Mouse (Mus musculus) hindbrain, embryonic 10.5 days (tissue): ENCODE results near the gene Gm28308. TPM values are rescaled to one million over a fixed set of nuclear protein-coding genes. Genes with fewer than 3 reads are reported as not detected.

Experiments
- DNase-seq: peaks from one replicate; pipeline ENCODE4 v3.0.0-alpha.2; 2017; ENCODE audit warnings: low spot score
- H3K27ac ChIP-seq: fragments of 300-500 bp; sonication (generic); 2 replicates; pipeline ENCODE4 v1.5.1; 2016; ENCODE audit warnings: mild to moderate bottlenecking, moderate library complexity
- H3K27me3 ChIP-seq: fragments of 300-500 bp; sonication (generic); 2 replicates; pipeline ENCODE4 v1.6.1; 2016; ENCODE audit warnings: mild to moderate bottlenecking; ENCODE audit not compliant: poor library complexity, insufficient read depth, severe bottlenecking
- H3K36me3 ChIP-seq: fragments of 300-500 bp; sonication (generic); 2 replicates; pipeline ENCODE4 v1.6.1; 2016; ENCODE audit warnings: mild to moderate bottlenecking, moderate library complexity
- H3K4me1 ChIP-seq: fragments of 300-500 bp; sonication (generic); replicated peaks from 2 replicates; pipeline ENCODE4 v1.6.1; 2016; ENCODE audit warnings: mild to moderate bottlenecking
- H3K4me3 ChIP-seq: fragments of 300-500 bp; sonication (generic); 2 replicates; pipeline ENCODE4 v1.5.1; 2016; ENCODE audit warnings: mild to moderate bottlenecking, moderate library complexity
- H3K9me3 ChIP-seq: fragments of 300-500 bp; sonication (generic); 2 replicates; pipeline ENCODE4 v1.6.1; 2016; ENCODE audit warnings: mild to moderate bottlenecking, moderate library complexity
- WGBS: fragments of 180-500 bp; shearing (Covaris S2); methylation state at CpG from one replicate; pipeline ENCODE4 v1.1.7; 2016; 5-methylcytosine and 5-hydroxymethylcytosine counted together
- polyA plus RNA-seq: library from polyadenylated mRNA; unstranded; fragments of >200 nt; fragmentation: Nextera tagmentation; extraction: Ambion mirVana; gene quantifications from 2 replicates; pipeline ENCODE4 v1.2.1, GENCODE M21; 2016

The Gm28308 gene
- polyA plus RNA-seq, 1 experiment from 2014 or later = not detected

DNA sequence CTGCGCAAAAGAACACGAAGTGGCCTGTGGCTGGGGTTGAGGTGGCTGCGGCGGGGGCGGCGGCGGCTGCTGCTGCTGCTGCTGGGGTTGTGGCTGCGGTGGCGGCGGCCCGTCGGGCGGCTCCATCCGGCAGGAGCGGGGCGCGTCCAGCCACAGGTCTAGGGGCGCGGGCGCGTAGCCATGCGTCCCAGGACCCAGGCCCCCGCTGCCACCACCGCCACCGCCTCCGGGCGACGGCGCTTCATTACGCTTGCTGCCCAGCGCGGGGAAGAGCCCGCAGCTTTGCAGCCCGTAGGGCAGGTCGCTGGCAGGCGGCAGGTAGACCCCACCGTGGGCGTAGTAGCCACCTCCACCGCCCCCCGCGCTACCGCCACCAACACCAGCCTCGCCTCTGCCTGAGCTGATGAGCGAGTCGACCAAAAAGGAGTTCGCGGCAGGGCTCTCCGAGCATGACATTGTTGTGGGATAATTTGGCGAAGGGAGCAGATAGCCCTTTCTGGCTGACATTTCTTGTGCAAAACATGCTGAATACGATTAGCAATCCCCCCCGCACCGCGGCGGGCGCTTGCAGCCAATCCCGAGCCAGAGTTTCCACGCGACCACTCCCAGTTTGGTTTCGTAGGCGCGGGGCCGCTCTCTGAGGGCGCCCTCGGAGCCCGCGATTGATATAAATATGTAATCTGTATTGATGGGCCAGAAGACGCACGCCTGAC, 21.4 kb upstream of the Gm28308 start:
- peaks cover 12% of the 10 kb centered on the region for H3K4me1 ChIP-seq
- no peak overlapping the region for H3K4me3 ChIP-seq
- H3K36me3 ChIP-seq = no peaks in the 10 kb centered on the region
- H3K27ac ChIP-seq = no peak overlapping the region
- DNase-seq = no peak
- WGBS = 2% methylated on average over 68 of the region's 68 CpGs
- H3K9me3 ChIP-seq = no peaks in the 10 kb centered on the region
- peaks cover 100% of the 10 kb centered on the region for H3K27me3 ChIP-seq

DNA sequence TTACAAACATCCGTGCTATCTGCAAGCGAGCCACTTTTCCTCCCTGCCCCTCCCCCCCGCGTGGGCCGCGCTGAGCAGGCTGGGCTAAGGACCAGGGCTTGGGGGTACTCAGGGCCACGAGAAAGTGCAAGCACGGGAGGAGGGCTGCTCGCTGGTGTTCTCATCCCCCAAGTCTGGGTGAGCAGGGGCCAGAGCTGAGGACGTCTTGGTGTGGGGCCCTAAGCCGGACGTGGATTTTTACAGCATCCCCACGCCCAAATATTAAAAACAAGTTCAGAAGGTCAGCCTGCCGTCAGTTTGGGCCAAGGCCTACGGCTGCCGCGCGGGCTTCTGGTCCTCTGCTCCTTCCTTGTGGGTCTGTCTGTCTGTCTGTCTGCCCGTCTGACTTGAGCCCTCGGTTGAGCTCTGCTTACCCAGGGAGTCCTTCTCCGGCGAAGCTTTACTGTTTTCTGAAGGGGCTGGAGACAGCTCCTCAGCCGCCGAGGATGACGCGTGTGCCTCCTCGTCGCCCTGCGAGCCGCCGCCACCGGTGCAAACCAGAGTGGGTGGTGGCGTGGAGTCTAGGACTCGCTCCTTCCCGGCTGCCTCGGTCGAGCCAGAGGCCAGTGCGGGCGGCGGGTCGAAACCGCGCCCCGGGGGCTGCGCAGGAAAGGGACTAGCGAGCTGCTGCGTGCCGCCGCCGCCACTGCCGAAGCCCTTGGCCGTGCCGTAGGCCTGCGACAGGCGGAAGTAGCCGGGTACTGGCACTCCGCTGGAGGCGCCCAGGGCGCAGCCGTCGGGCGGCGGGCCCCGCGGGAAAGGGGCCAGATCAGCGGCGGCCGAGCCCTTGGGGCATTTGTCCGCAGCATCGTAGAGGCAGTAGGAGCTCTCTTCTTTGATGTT, 20.6 kb upstream of the Gm28308 start:
- no peak for DNase-seq
- Histone ChIP-seq H3K27ac (no peak overlapping the region), H3K4me1 (peaks cover 12% of the 10 kb centered on the region), H3K27me3 (peaks cover 100% of the 10 kb centered on the region), H3K36me3 (no peaks in the 10 kb centered on the region), H3K9me3 (no peaks in the 10 kb centered on the region), H3K4me3 (no peak overlapping the region)
- 1% methylated on average over 70 of the region's 70 CpGs for WGBS

DNA sequence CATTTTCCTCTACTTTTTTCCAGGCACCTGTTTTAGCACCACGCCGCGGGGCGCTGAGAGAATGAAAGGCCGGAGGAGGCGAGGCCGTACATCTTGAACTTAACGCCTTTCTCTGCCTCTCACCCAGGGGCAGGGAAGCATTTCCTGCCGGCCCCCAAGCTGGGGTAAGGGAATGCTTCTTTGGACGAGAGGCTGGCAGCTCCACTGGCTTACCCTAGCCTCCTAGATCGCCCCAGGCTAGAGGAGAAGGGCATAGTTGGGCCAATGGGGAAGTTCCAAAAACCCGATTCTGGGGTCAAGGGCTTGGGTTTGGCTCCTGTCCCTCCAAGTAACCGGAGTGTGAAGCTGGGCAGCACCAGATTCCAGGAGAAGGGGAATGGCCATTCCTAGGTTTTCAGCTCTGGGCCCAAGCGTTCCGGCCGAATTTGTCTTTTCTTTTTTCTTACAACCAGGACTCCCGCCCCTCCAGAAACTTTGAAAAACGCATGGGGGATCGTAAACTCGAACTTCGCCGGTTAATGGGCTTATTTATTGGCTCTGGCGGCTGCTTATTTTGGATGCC, 19.9 kb upstream of the Gm28308 start:
- no peaks in the 10 kb centered on the region for H3K36me3 ChIP-seq
- peaks cover 12% of the 10 kb centered on the region for H3K4me1 ChIP-seq
- no peaks in the 10 kb centered on the region for H3K9me3 ChIP-seq
- no peak overlapping the region for H3K27ac ChIP-seq
- H3K27me3 ChIP-seq = peaks cover 100% of the 10 kb centered on the region
- no peak for DNase-seq
- H3K4me3 ChIP-seq = no peak overlapping the region
- WGBS = 1% methylated on average over 23 of the region's 23 CpGs

DNA sequence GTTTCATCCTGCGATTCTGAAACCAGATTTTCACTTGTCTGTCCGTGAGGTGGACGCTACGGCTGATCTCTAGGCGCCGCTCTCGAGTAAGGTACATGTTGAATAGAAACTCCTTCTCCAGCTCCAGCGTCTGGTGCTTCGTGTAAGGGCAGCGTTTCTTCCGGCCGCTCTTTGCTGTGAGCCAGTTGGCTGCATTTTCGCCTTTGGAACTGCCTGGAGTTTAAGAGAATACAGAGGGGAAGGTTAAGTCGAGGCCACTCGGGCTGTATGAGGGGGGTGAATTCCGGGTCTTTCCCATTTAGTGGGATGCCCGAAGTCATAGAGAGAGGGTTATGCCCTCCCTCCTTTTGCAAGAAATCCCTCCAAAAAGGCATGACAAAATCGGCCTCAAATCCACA, 19.4 kb upstream of the Gm28308 start:
- H3K27ac ChIP-seq = no peak overlapping the region
- H3K27me3 ChIP-seq = peaks cover 100% of the 10 kb centered on the region
- H3K4me1 ChIP-seq = peaks cover 12% of the 10 kb centered on the region
- under 1% methylated on average over 18 of the region's 18 CpGs for WGBS
- H3K36me3 ChIP-seq = no peaks in the 10 kb centered on the region
- no peak overlapping the region for H3K4me3 ChIP-seq
- DNase-seq = no peak
- no peaks in the 10 kb centered on the region for H3K9me3 ChIP-seq

DNA sequence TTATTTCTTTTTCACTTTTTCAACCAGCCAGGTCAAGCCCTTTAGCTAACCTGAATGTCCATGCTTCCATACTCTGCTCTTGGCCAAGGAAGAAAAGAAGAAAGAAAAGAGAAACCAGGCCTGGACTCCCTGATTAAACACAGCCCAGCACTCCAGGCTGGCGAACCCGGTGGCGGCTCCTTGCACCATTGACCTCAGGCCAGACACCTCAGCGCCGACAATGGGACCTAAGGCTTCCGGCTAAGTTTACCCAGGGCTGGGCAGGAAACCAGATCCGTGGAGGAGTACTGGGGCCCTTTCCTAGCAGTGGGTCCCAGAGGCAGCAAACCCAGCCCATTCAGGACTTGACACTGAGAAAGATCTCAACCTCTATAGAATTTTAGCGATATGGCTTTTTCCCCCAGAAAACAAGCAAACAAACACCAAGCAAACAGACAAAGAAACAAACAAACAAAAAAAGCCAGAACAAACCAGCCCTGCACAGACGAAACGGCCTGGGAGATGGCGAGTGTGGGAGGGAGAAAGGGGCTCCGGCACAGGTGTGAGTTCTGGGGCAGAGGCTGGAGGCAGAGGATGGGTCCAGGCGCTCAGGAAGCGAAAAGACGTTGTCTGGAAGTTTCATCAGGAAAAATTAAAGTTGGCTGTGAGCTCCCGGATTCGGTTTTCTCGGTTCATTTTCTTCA, 18.9 kb upstream of the Gm28308 start:
- 2% methylated on average over 18 of the region's 18 CpGs for WGBS
- peaks cover 100% of the 10 kb centered on the region for H3K27me3 ChIP-seq
- no peak overlapping the region for H3K27ac ChIP-seq
- no peak for DNase-seq
- H3K36me3 ChIP-seq = no peaks in the 10 kb centered on the region
- H3K4me3 ChIP-seq = no peak overlapping the region
- H3K9me3 ChIP-seq = no peaks in the 10 kb centered on the region
- peaks cover 12% of the 10 kb centered on the region for H3K4me1 ChIP-seq

DNA sequence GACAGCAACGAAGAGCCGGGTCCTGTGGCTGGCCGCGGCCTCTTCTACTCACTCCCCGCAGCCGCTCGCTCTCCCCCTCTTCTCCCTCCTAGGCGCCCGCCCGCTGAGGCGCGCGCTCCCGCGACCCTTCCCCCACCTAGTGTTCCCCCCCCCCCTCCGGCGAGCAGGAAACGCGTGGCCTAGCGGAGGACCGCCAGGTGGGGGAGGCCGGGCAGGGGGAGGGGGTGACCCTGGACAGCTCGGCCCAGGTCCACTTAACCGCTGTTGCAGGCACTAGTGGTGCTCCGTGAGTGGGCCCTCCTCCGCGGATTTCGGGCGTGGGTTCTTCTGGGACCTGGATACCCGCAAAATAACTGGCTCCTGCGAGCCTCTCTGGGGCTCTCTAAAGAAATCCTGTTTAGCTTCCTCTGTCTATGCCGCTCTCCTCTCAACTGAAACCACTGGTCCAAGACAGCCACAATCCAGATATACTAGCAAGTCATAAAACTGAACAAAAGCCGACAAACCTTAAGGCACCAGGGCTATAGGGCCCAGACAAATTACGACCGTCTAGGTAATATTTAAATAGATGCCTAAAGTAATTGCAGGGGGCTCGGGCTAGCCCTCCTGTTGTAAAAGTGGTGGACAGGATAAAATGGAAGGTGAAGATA, 17.5 kb upstream of the Gm28308 start, which contains the start of gene Hoxa9:
Hoxa9 (minus strand) TSS at position 574 of the 650 bp plus-strand sequence.
- 1% methylated on average over 29 of the region's 36 CpGs for WGBS
- no peak within 1 kb of the TSS for H3K4me3 ChIP-seq
- DNase-seq = no peak
- no peaks in the 10 kb centered on the region for H3K9me3 ChIP-seq
- H3K36me3 ChIP-seq = no peaks in the 10 kb centered on the region
- H3K27ac ChIP-seq = no peak within 1 kb of the TSS
- peaks cover 16% of the 10 kb centered on the region for H3K4me1 ChIP-seq
- H3K27me3 ChIP-seq = peaks cover 100% of the 10 kb centered on the region

DNA sequence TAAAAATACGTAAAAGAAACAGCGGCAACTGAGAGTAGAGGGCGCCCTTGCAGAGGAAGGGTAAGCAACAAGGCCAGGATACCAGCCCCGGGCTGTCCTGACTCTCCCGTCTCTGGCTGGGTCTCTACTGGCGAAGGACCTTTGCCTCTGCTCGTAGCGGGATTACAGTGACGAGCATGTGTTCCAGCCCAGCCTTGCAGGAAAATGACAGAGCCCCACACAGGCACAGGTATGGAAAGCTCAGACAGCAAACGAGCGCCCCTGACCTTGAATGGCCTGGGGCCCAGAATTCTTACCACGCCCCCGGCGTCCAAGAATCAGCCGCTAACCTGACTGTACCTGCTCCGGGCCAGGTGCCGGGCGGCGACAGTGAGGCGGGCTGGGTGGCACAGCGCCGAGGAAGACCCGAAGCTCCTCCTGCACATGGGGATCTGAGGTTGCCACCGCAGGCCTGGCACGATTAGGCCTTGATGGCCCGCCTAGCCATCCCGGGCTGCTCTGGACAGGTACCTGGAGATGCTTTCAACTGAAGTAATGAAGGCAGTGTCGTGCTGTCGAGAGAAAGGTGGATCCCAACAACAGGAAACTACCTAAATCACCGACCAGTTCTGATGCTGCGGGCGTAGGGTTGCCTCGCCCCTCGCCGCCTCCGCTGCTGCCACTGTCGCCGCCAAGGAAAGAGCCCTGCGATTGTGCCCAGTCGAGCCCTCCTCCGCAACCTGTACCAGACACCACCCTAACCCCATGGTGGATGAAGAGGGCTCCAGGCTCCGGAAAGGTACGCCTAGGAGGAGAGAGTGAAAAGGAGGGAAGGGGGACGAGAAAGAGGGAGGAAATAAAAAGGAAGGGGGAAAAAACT, 16.6 kb upstream of the Gm28308 start:
- WGBS = 1% methylated on average over 44 of the region's 44 CpGs
- H3K27ac ChIP-seq = no peak overlapping the region
- peaks cover 16% of the 10 kb centered on the region for H3K4me1 ChIP-seq
- H3K4me3 ChIP-seq = no peak overlapping the region
- H3K27me3 ChIP-seq = peaks cover 100% of the 10 kb centered on the region
- DNase-seq = no peak
- H3K9me3 ChIP-seq = no peaks in the 10 kb centered on the region
- no peaks in the 10 kb centered on the region for H3K36me3 ChIP-seq

DNA sequence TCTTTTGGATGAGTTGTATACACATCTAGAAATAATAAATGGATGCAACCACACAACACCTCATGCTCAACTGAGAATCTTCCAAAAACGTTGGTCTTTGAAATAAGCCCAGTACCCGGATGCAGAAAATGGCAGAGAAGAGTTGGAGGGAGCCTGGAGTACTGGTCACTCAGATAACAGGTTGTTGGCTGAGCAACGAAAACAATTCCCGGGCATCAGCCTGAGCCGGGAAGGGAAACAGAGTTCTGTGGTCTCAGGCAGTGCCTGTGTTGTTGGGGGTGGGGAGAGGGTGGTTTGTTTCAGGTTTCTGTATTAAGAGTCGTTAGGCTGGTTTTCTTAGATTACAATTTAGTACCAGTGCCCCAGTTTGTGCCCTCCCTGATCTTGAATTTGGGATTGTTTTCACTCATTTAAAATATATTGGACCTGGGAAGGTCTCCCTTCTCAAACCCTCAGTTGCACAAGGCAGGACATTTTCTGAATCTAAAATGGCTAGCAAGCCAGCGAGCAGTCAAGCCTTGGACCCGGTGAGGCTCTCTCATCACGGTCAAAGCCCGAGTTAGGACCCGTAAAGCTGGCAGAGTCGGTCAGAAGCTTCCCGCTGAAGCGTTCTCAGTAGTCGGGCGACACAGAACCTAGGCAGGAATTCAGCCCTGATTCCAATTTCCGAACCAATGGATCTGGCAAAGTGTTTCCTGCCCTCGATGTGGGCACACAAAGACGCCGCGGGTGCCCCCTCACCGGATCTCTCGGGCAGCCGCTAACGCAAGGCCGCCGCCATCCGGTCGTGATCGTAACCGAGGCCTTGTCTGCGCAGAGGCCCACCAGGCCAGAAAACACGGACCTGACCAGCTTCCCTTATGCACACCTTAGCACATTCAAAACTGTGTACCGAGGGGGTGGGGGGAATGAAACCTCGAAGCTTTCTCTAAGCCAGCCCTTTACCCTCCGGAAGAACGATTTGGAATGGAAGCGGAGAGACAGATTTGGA, 15.6 kb upstream of the Gm28308 start:
- Histone ChIP-seq H3K9me3 (no peaks in the 10 kb centered on the region), H3K27me3 (peaks cover 100% of the 10 kb centered on the region), H3K27ac (no peak overlapping the region), H3K4me3 (no peak overlapping the region), H3K4me1 (peaks cover 6% of the 10 kb centered on the region), H3K36me3 (no peaks in the 10 kb centered on the region)
- no peak for DNase-seq
- 1% methylated on average over 38 of the region's 38 CpGs for WGBS

DNA sequence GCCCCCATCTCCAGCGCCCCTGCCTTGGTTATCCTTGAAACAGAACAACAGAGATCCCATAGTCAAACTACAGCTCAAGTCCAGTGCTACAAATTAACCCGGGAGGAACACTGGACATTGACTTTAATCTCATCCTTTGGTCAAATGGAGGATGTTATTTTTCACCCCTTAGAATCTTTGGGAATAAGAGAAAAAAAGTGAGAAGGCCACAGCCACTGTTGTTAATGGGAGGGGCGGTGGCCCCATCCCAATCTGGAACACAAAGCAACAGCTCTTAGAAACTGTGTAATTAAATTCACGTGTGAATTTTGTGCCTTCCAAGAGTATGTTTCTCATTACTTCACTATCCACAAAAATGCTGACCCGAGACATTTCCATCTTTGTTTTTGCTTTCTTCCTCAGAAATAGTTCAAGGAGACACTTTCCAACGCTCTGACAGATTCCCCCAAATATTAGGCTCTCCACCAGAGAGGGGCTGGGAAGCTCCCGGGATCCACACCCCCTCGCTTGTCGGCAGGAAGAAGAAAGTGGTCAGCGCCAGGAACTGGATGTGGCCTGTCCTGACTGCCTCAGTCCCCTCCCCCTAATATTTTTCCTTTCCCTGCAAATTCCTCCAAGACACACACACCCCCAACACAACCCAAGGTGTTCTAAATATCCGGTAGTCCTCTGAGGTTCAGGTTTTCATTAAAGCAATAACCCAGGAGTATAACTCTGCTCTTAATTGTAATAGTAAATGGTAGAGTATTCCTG, 14.5 kb upstream of the Gm28308 start:
- Histone ChIP-seq H3K36me3 (no peaks in the 10 kb centered on the region), H3K4me3 (no peak overlapping the region), H3K27me3 (peaks cover 100% of the 10 kb centered on the region), H3K27ac (no peak overlapping the region), H3K4me1 (peaks cover 4% of the 10 kb centered on the region; the same call in 1 of the 2 replicates), H3K9me3 (no peaks in the 10 kb centered on the region)
- no peak for DNase-seq
- 3% methylated on average over 11 of the region's 11 CpGs for WGBS

DNA sequence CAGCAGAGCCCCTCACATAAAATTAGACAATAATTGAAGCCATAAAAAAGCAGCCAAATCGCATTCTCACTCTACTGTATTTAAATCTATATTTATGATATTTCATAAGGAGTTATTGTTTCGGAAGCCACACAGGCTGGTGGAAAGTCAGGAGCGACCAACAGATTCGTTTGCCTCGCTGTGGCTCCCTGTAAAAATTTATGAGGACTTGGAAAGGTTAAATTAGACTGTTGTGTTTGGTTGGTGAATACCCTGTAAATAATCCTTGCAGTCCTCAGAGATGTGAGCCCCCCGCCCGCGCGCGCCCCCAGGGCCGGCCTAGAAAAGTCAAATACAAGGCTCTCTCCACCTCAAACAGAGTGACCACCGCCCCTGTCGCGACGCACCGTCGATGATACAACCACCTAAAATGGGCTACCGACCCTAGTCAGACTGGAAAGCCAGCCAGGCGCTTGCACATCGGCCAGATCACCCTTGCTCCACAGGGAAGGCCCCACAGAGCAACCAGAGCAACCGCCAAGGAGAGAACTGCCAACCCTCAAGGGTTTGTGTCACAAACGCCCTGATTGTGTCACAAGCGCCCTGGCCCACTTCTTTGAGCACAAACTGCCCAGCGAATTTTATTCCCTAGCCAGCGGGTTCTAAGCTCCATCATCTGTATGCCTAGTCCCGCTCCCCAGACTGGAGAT, 13.6 kb upstream of the Gm28308 start:
- no peak overlapping the region for H3K27ac ChIP-seq
- no peak overlapping the region for H3K4me3 ChIP-seq
- H3K36me3 ChIP-seq = no peaks in the 10 kb centered on the region
- WGBS = 4% methylated on average over 26 of the region's 26 CpGs
- DNase-seq = no peak
- peaks cover 8% of the 10 kb centered on the region; the same call in 1 of the 2 replicates for H3K4me1 ChIP-seq
- H3K27me3 ChIP-seq = peaks cover 100% of the 10 kb centered on the region
- H3K9me3 ChIP-seq = no peaks in the 10 kb centered on the region
